Mouse (Mus musculus) midbrain, embryonic 12.5 days (tissue): ENCODE results near the gene Nxpe4. TPM values are rescaled to one million over a fixed set of nuclear protein-coding genes. Genes with fewer than 3 reads are reported as not detected.
"Not testable (repeated sequence)": the region's sequence is repeated elsewhere in the genome, so short reads cannot be mapped to it uniquely, and the experiment has no call there.

Source experiments
- ATAC-seq: fragments of 200-750 bp; cut with Nextera tagmentation; 2 replicates; pipeline ENCODE4 v1.8.0; 2017; ENCODE audit warnings: low read depth, moderate TSS enrichment, moderate library complexity; ENCODE audit not compliant: low FRiP score
- H3K27ac ChIP-seq: fragments of 300-500 bp; sonication (generic); replicated peaks from 2 replicates; pipeline ENCODE4 v1.5.1; 2016; ENCODE audit warnings: mild to moderate bottlenecking
- H3K27me3 ChIP-seq: fragments of 300-500 bp; sonication (generic); 2 replicates; pipeline ENCODE4 v1.6.1; 2016; ENCODE audit warnings: mild to moderate bottlenecking
- H3K36me3 ChIP-seq: fragments of 300-500 bp; sonication (generic); 2 replicates; pipeline ENCODE4 v1.6.1; 2016
- H3K4me1 ChIP-seq: fragments of 300-500 bp; sonication (generic); 2 replicates; pipeline ENCODE4 v1.6.1; 2016
- H3K4me2 ChIP-seq: fragments of 300-500 bp; sonication (generic); replicated peaks from 2 replicates; pipeline ENCODE4 v1.6.1; 2016; ENCODE audit warnings: mild to moderate bottlenecking, moderate library complexity
- H3K4me3 ChIP-seq: fragments of 300-500 bp; sonication (generic); 2 replicates; pipeline ENCODE4 v1.5.1; 2016; ENCODE audit warnings: mild to moderate bottlenecking
- H3K9ac ChIP-seq: fragments of 300-500 bp; sonication (generic); replicated peaks from 2 replicates; pipeline ENCODE4 v1.6.1; 2016; ENCODE audit warnings: mild to moderate bottlenecking, moderate library complexity
- H3K9me3 ChIP-seq: fragments of 300-500 bp; sonication (generic); 2 replicates; pipeline ENCODE4 v1.6.1; 2016; ENCODE audit warnings: mild to moderate bottlenecking
- WGBS: fragments of 180-500 bp; shearing (Covaris S2); methylation state at CpG from one replicate; pipeline ENCODE4 v1.1.7; 2016; 5-methylcytosine and 5-hydroxymethylcytosine counted together
- polyA plus RNA-seq: library from polyadenylated mRNA; unstranded; fragments of >200 nt; fragmentation: Nextera tagmentation; extraction: Ambion mirVana; gene quantifications from 2 replicates; pipeline ENCODE4 v1.2.1, GENCODE M21; 2016

Nxpe4 gene
- polyA plus RNA-seq, 1 experiment from 2014 or later, result 7.8 TPM

- Histone ChIP-seq H3K4me1 (no peaks in the 10 kb centered on the region), H3K4me3 (no peak overlapping the region), H3K9ac (no peak overlapping the region), H3K36me3 (no peaks in the 10 kb centered on the region), H3K9me3 (no peaks in the 10 kb centered on the region), H3K27me3 (no peaks in the 10 kb centered on the region), H3K4me2 (no peak overlapping the region), H3K27ac (no peak overlapping the region)
- no peak for ATAC-seq
- WGBS, result 84% methylated on average over 4 of the region's 4 CpGs
Measured at GRCm38 (mm10) chr9:48388451-48388850, 226.6 kb downstream of the Nxpe4 start.

GRCm38 (mm10) chr9:48389983-48390382 lies 228.2 kb downstream of the Nxpe4 start:
- Histone ChIP-seq H3K4me3 (no peak overlapping the region), H3K36me3 (no peaks in the 10 kb centered on the region), H3K27me3 (no peaks in the 10 kb centered on the region), H3K9me3 (no peaks in the 10 kb centered on the region), H3K27ac (no peak overlapping the region), H3K4me1 (no peaks in the 10 kb centered on the region), H3K9ac (no peak overlapping the region), H3K4me2 (no peak overlapping the region)
- 82% methylated on average over 3 of the region's 3 CpGs for WGBS
- ATAC-seq, result no peak

GRCm38 (mm10) chr9:48403590-48404209 lies 241.9 kb downstream of the Nxpe4 start:
- Histone ChIP-seq H3K9ac (no peak overlapping the region), H3K36me3 (no peaks in the 10 kb centered on the region), H3K4me2 (no peak overlapping the region), H3K27me3 (no peaks in the 10 kb centered on the region), H3K9me3 (no peaks in the 10 kb centered on the region), H3K4me3 (no peak overlapping the region), H3K27ac (no peak overlapping the region), H3K4me1 (no peaks in the 10 kb centered on the region)
- no peak for ATAC-seq
- WGBS, result 97% methylated on average over 10 of the region's 10 CpGs

- no peak overlapping the region for H3K4me3 ChIP-seq
- no peak overlapping the region for H3K4me2 ChIP-seq
- no peaks in the 10 kb centered on the region for H3K4me1 ChIP-seq
- H3K27me3 ChIP-seq, result no peaks in the 10 kb centered on the region
- H3K9ac ChIP-seq, result no peak overlapping the region
- ATAC-seq, result no peak
- 72% methylated on average over 3 of the region's 3 CpGs for WGBS
- H3K27ac ChIP-seq, result no peak overlapping the region
- H3K36me3 ChIP-seq, result no peaks in the 10 kb centered on the region
- no peaks in the 10 kb centered on the region for H3K9me3 ChIP-seq
Measured at GRCm38 (mm10) chr9:48404687-48405086, 242.9 kb downstream of the Nxpe4 start.

- WGBS, result 86% methylated on average over 10 of the region's 10 CpGs
- Histone ChIP-seq H3K9me3 (no peaks in the 10 kb centered on the region), H3K4me2 (no peak overlapping the region), H3K36me3 (no peaks in the 10 kb centered on the region), H3K4me3 (no peak overlapping the region), H3K9ac (no peak overlapping the region), H3K4me1 (no peaks in the 10 kb centered on the region), H3K27me3 (no peaks in the 10 kb centered on the region), H3K27ac (no peak overlapping the region)
- no peak for ATAC-seq
Measured at GRCm38 (mm10) chr9:48407549-48408327, 245.9 kb downstream of the Nxpe4 start.

GRCm38 (mm10) chr9:48410217-48411035 lies 248.6 kb downstream of the Nxpe4 start:
- Histone ChIP-seq H3K27ac (no peak overlapping the region), H3K4me2 (no peak overlapping the region), H3K27me3 (no peaks in the 10 kb centered on the region), H3K36me3 (no peaks in the 10 kb centered on the region), H3K9me3 (no peaks in the 10 kb centered on the region), H3K4me3 (no peak overlapping the region), H3K4me1 (no peaks in the 10 kb centered on the region), H3K9ac (no peak overlapping the region)
- 87% methylated on average over 6 of the region's 6 CpGs for WGBS
- no peak for ATAC-seq

GRCm38 (mm10) chr9:48413591-48413990 lies 251.8 kb downstream of the Nxpe4 start:
- Histone ChIP-seq H3K4me2 (no peak overlapping the region), H3K36me3 (no peaks in the 10 kb centered on the region), H3K4me3 (no peak overlapping the region), H3K27ac (no peak overlapping the region), H3K9me3 (no peaks in the 10 kb centered on the region), H3K4me1 (no peaks in the 10 kb centered on the region), H3K9ac (no peak overlapping the region), H3K27me3 (no peaks in the 10 kb centered on the region)
- WGBS, result 57% methylated on average over 2 of the region's 2 CpGs
- ATAC-seq, result no peak

- not testable (repeated sequence) for H3K4me1 ChIP-seq, H3K9me3 ChIP-seq, H3K27me3 ChIP-seq, H3K9ac ChIP-seq, H3K4me3 ChIP-seq, H3K4me2 ChIP-seq, ATAC-seq, H3K27ac ChIP-seq, H3K36me3 ChIP-seq
- WGBS, result 90% methylated on average over 8 of the region's 8 CpGs
Measured at GRCm38 (mm10) chr9:48417366-48417765, 255.5 kb downstream of the Nxpe4 start.

- WGBS, result 88% methylated on average over 3 of the region's 3 CpGs
- Histone ChIP-seq H3K27me3 (no peaks in the 10 kb centered on the region), H3K4me2 (no peak overlapping the region), H3K4me3 (no peak overlapping the region), H3K9me3 (no peaks in the 10 kb centered on the region), H3K36me3 (no peaks in the 10 kb centered on the region), H3K9ac (no peak overlapping the region), H3K27ac (no peak overlapping the region), H3K4me1 (no peaks in the 10 kb centered on the region)
- ATAC-seq, result no peak
Measured at GRCm38 (mm10) chr9:48417994-48418393, 256.2 kb downstream of the Nxpe4 start.

GRCm38 (mm10) chr9:48418397-48418796 lies 256.6 kb downstream of the Nxpe4 start:
- Histone ChIP-seq H3K36me3 (no peaks in the 10 kb centered on the region), H3K4me3 (no peak overlapping the region), H3K27me3 (no peaks in the 10 kb centered on the region), H3K4me1 (no peaks in the 10 kb centered on the region), H3K9ac (no peak overlapping the region), H3K4me2 (no peak overlapping the region), H3K27ac (no peak overlapping the region), H3K9me3 (no peaks in the 10 kb centered on the region)
- 72% methylated on average over 2 of the region's 2 CpGs for WGBS
- ATAC-seq, result no peak

- Histone ChIP-seq H3K9me3 (no peaks in the 10 kb centered on the region), H3K27me3 (no peaks in the 10 kb centered on the region), H3K36me3 (no peaks in the 10 kb centered on the region), H3K4me1 (no peaks in the 10 kb centered on the region), H3K4me3 (no peak overlapping the region), H3K27ac (no peak overlapping the region), H3K4me2 (no peak overlapping the region), H3K9ac (no peak overlapping the region)
- no peak for ATAC-seq
- 76% methylated on average over 8 of the region's 8 CpGs for whole genome bisulfite sequencing
Measured at GRCm38 (mm10) chr9:48418829-48419228, 257.0 kb downstream of the Nxpe4 start.

GRCm38 (mm10) chr9:48420437-48420836 lies 258.6 kb downstream of the Nxpe4 start:
- no peak overlapping the region for H3K4me2 ChIP-seq
- no peaks in the 10 kb centered on the region for H3K4me1 ChIP-seq
- ATAC-seq, result no peak
- WGBS, result 86% methylated on average over 7 of the region's 7 CpGs
- H3K36me3 ChIP-seq, result no peaks in the 10 kb centered on the region
- no peaks in the 10 kb centered on the region for H3K27me3 ChIP-seq
- H3K9me3 ChIP-seq, result no peaks in the 10 kb centered on the region
- no peak overlapping the region for H3K9ac ChIP-seq
- H3K27ac ChIP-seq, result no peak overlapping the region
- no peak overlapping the region for H3K4me3 ChIP-seq
